Mouse (Mus musculus): ENCODE results near the gene Pfas. TPM values are rescaled to one million over a fixed set of nuclear protein-coding genes. Genes with fewer than 3 reads are reported as not detected.
A peak's percentile ranks its signal among the peaks of the same experiment; 100 is the strongest.
"Not testable (repeated sequence)": the region's sequence is repeated elsewhere in the genome, so short reads cannot be mapped to it uniquely, and the experiment has no call there.

Pfas gene
- polyA plus RNA-seq, 1 experiment from 2014 or later, result 44.4 TPM

- Histone ChIP-seq H3K4me2 (no peak overlapping the region), H3K9ac (no peak overlapping the region), H3K36me3 (no peaks in the 10 kb centered on the region), H3K4me3 (no peak overlapping the region), H3K9me3 (replicated peaks) (no peaks in the 10 kb centered on the region), H3K27ac (no peak overlapping the region), H3K27me3 (replicated peaks) (peaks cover 5% of the 10 kb centered on the region; the same call in 1 of the 2 replicates), H3K4me1 (peaks cover 34% of the 10 kb centered on the region)
- ATAC-seq, result no peak
Observed at GRCm38 (mm10) chr11:68965050-68965449, 43.2 kb downstream of the Pfas start.

GRCm38 (mm10) chr11:68963405-68963804 is 44.9 kb downstream of the Pfas start:
- H3K9me3 ChIP-seq (replicated peaks), result no peaks in the 10 kb centered on the region
- no peak overlapping the region for H3K4me3 ChIP-seq
- 43% methylated on average over 2 of the region's 2 CpGs for WGBS (ENCODE audit: insufficient replicate concordance)
- no peak overlapping the region for H3K4me2 ChIP-seq
- no peak for ATAC-seq
- no peak overlapping the region for H3K27ac ChIP-seq
- H3K36me3 ChIP-seq, result no peaks in the 10 kb centered on the region
- peaks cover 26% of the 10 kb centered on the region for H3K4me1 ChIP-seq
- peaks cover 8% of the 10 kb centered on the region for H3K27me3 ChIP-seq (replicated peaks)
- no peak overlapping the region for H3K9ac ChIP-seq

GRCm38 (mm10) chr11:68962159-68962558 is 46.1 kb downstream of the Pfas start:
- not testable (repeated sequence) for H3K4me3 ChIP-seq; H3K9ac ChIP-seq; H3K36me3 ChIP-seq; H3K4me2 ChIP-seq; H3K9me3 ChIP-seq (replicated peaks); H3K27ac ChIP-seq; ATAC-seq
- Histone ChIP-seq H3K4me1 (peaks cover 17% of the 10 kb centered on the region), H3K27me3 (replicated peaks) (peaks cover 19% of the 10 kb centered on the region)
- WGBS (ENCODE audit: insufficient replicate concordance), result 30% methylated on average over 11 of the region's 11 CpGs

- H3K4me3 ChIP-seq, result no peak overlapping the region
- WGBS (ENCODE audit: insufficient replicate concordance), result 60% methylated on average over 3 of the region's 3 CpGs
- peaks cover 25% of the 10 kb centered on the region for H3K27me3 ChIP-seq (replicated peaks)
- H3K4me2 ChIP-seq, result no peak overlapping the region
- H3K4me1 ChIP-seq, result peaks cover 15% of the 10 kb centered on the region; the same call in 1 of the 2 replicates
- H3K36me3 ChIP-seq, result no peaks in the 10 kb centered on the region
- H3K9ac ChIP-seq, result no peak overlapping the region
- no peak overlapping the region for H3K27ac ChIP-seq
- ATAC-seq, result no peak
- no peaks in the 10 kb centered on the region for H3K9me3 ChIP-seq (replicated peaks)
Observed at GRCm38 (mm10) chr11:68961596-68961995, 46.7 kb downstream of the Pfas start.

GRCm38 (mm10) chr11:68957971-68958370 is 50.3 kb downstream of the Pfas start:
- Histone ChIP-seq H3K9ac (no peak overlapping the region), H3K27me3 (replicated peaks) (peaks cover 61% of the 10 kb centered on the region), H3K4me2 (no peak overlapping the region), H3K4me1 (peaks cover 25% of the 10 kb centered on the region), H3K4me3 (no peak overlapping the region), H3K9me3 (replicated peaks) (no peaks in the 10 kb centered on the region), H3K27ac (no peak overlapping the region), H3K36me3 (no peaks in the 10 kb centered on the region)
- 62% methylated on average over 1 of the region's 1 CpGs for WGBS (ENCODE audit: insufficient replicate concordance)
- ATAC-seq, result no peak

- Histone ChIP-seq H3K9ac (no peak within 1 kb of the TSS; the same call in 1 of the 2 replicates), H3K4me1 (peaks cover 22% of the 10 kb centered on the region), H3K27ac (no peak within 1 kb of the TSS), H3K27me3 (replicated peaks) (peaks cover 66% of the 10 kb centered on the region), H3K4me3 (0 out of 2 replicates have a peak within 1 kb of the TSS, but pooled peaks have one; percentile 14), H3K4me2 (no peak within 1 kb of the TSS; the same call in 1 of the 2 replicates), H3K36me3 (no peaks in the 10 kb centered on the region), H3K9me3 (replicated peaks) (no peaks in the 10 kb centered on the region)
- 26% methylated on average over 8 of the region's 8 CpGs for WGBS (ENCODE audit: insufficient replicate concordance)
- no peak for ATAC-seq
Observed at GRCm38 (mm10) chr11:68957308-68957707, 51.0 kb downstream of the Pfas start, which contains the start of gene Arhgef15. Arhgef15 (minus strand) TSS chr11:68957480.

GRCm38 (mm10) chr11:68956697-68957096 is 51.6 kb downstream of the Pfas start:
- no peak for ATAC-seq
- H3K4me3 ChIP-seq, result 0 out of 2 replicates have a peak overlapping the region, but pooled peaks have one; percentile 14
- no peak overlapping the region for H3K4me2 ChIP-seq
- no peaks in the 10 kb centered on the region for H3K36me3 ChIP-seq
- peaks cover 18% of the 10 kb centered on the region; the same call in 1 of the 2 replicates for H3K4me1 ChIP-seq
- H3K9me3 ChIP-seq (replicated peaks), result no peaks in the 10 kb centered on the region
- no peak overlapping the region for H3K27ac ChIP-seq
- peaks cover 71% of the 10 kb centered on the region for H3K27me3 ChIP-seq (replicated peaks)
- WGBS (ENCODE audit: insufficient replicate concordance), result 21% methylated on average over 13 of the region's 13 CpGs
- H3K9ac ChIP-seq, result no peak overlapping the region; the same call in 1 of the 2 replicates

GRCm38 (mm10) chr11:68956107-68956506 is 52.2 kb downstream of the Pfas start:
- no peaks in the 10 kb centered on the region for H3K9me3 ChIP-seq (replicated peaks)
- H3K4me2 ChIP-seq, result no peak overlapping the region
- H3K4me3 ChIP-seq, result no peak overlapping the region
- no peaks in the 10 kb centered on the region for H3K36me3 ChIP-seq
- peaks cover 18% of the 10 kb centered on the region; the same call in 1 of the 2 replicates for H3K4me1 ChIP-seq
- WGBS (ENCODE audit: insufficient replicate concordance), result 8% methylated on average over 3 of the region's 3 CpGs
- ATAC-seq, result no peak
- peaks cover 77% of the 10 kb centered on the region for H3K27me3 ChIP-seq (replicated peaks)
- H3K27ac ChIP-seq, result no peak overlapping the region
- H3K9ac ChIP-seq, result no peak overlapping the region

- peaks cover 18% of the 10 kb centered on the region; the same call in 1 of the 2 replicates for H3K4me1 ChIP-seq
- no peaks in the 10 kb centered on the region for H3K36me3 ChIP-seq
- peak overlapping the region; percentile 57 for H3K4me2 ChIP-seq
- 60% methylated on average over 5 of the region's 5 CpGs for WGBS (ENCODE audit: insufficient replicate concordance)
- no peak overlapping the region for H3K9ac ChIP-seq
- H3K27me3 ChIP-seq (replicated peaks), result peaks cover 79% of the 10 kb centered on the region
- no peak overlapping the region for H3K27ac ChIP-seq
- H3K9me3 ChIP-seq (replicated peaks), result no peaks in the 10 kb centered on the region
- ATAC-seq, result no peak
- H3K4me3 ChIP-seq, result no peak overlapping the region
Observed at GRCm38 (mm10) chr11:68955473-68955872, 52.8 kb downstream of the Pfas start.

GRCm38 (mm10) chr11:68954408-68954807 is 53.9 kb downstream of the Pfas start:
- peaks cover 78% of the 10 kb centered on the region for H3K27me3 ChIP-seq (replicated peaks)
- 3% methylated on average over 17 of the region's 17 CpGs for WGBS (ENCODE audit: insufficient replicate concordance)
- H3K9me3 ChIP-seq (replicated peaks), result no peaks in the 10 kb centered on the region
- H3K9ac ChIP-seq, result no peak overlapping the region
- H3K4me1 ChIP-seq, result peaks cover 18% of the 10 kb centered on the region; the same call in 1 of the 2 replicates
- peak overlapping the region; percentile 33 for H3K4me3 ChIP-seq
- H3K4me2 ChIP-seq, result peak overlapping the region; percentile 57
- no peak for ATAC-seq
- H3K27ac ChIP-seq, result no peak overlapping the region
- no peaks in the 10 kb centered on the region for H3K36me3 ChIP-seq

GRCm38 (mm10) chr11:68953903-68954302 is 54.4 kb downstream of the Pfas start:
- Histone ChIP-seq H3K9ac (no peak overlapping the region), H3K27ac (no peak overlapping the region), H3K4me1 (peaks cover 18% of the 10 kb centered on the region; the same call in 1 of the 2 replicates), H3K36me3 (no peaks in the 10 kb centered on the region), H3K9me3 (replicated peaks) (no peaks in the 10 kb centered on the region), H3K27me3 (replicated peaks) (peaks cover 73% of the 10 kb centered on the region), H3K4me2 (peak overlapping the region; percentile 57), H3K4me3 (peak overlapping the region; percentile 33; the same call in 1 of the 2 replicates)
- WGBS (ENCODE audit: insufficient replicate concordance), result 23% methylated on average over 13 of the region's 13 CpGs
- ATAC-seq, result no peak

- no peak overlapping the region for H3K4me3 ChIP-seq
- ATAC-seq, result no peak
- H3K27ac ChIP-seq, result no peak overlapping the region
- H3K9ac ChIP-seq, result no peak overlapping the region
- no peaks in the 10 kb centered on the region for H3K36me3 ChIP-seq
- H3K4me1 ChIP-seq, result 0 out of 2 replicates have a peak, but pooled peaks cover 5% of the 10 kb centered on the region
- H3K4me2 ChIP-seq, result no peak overlapping the region
- no peaks in the 10 kb centered on the region for H3K9me3 ChIP-seq (replicated peaks)
- peaks cover 34% of the 10 kb centered on the region for H3K27me3 ChIP-seq (replicated peaks)
- 47% methylated on average over 12 of the region's 12 CpGs for WGBS (ENCODE audit: insufficient replicate concordance)
Observed at GRCm38 (mm10) chr11:68947542-68947993, 60.7 kb downstream of the Pfas start.

Data from liver, embryonic 12.5 days (tissue).